Mouse (Mus musculus): ENCODE measurements around the gene Lamtor1. TPM values are rescaled to one million over a fixed set of nuclear protein-coding genes. Genes with fewer than 3 reads are reported as not detected.

The Lamtor1 gene
- total RNA-seq, 2 experiments from 2014 or later: 94.3 to 103 TPM

DNA sequence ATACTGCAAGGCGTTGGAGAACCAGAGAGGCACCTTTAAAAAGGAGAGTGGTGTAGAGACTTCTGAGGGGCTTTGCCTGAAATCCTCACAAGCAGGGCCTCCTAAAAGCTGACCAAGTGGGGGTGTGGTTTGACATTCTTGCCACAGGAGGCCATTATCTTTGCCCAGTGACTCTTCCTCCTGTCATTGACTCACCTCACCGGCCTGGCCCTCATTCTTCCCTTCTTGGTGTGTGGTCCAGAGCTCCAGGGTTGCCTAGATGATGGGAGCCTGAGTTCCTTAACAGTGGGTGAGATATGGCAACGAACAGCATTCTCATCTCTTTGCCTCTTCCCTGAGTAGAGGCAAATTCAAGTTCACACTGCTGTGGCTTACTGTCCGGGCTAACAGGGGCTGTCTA is 50.2 kb downstream of the Lamtor1 start:
- no peak for DNase-seq

DNA sequence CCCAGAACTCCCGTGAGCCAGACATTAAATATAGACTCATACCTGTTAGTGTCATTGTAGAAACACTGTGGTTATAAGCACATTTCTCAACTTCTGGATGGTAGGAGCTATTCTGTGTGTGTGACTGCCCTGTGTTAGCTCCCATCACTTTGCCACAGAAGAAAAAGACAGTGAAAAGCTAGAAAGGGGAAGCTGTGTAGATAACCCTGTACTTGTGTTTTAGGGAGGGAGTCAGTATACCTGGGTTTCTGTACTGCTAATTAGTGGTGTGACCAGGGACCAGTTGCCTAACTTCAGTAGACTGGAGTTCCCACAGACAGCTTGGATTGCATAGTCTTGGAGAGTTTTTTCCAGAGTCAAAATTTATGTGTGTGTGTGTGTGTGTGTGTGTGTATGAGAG is 50.8 kb downstream of the Lamtor1 start:
- no peak for DNase-seq

DNA sequence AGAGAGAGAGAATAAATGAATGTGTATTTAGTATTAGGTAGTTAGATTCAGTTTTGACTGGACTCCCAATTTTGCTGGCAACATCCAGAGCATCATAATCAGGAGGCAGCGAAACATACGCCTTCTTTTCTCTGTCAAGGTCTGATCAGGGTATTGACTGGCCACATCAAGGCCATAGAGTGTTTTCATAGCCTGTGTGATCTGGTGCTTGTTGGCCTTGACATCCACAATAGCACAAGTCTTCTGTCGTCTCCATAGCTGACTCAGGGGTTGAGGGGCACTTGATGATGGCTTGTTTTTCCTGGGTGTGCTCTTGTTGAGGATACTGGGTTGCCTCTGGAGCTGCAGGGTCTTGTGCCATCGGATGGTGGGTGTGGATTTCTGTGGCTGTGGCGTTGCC is 51.2 kb downstream of the Lamtor1 start:
- no peak for DNase-seq

DNA sequence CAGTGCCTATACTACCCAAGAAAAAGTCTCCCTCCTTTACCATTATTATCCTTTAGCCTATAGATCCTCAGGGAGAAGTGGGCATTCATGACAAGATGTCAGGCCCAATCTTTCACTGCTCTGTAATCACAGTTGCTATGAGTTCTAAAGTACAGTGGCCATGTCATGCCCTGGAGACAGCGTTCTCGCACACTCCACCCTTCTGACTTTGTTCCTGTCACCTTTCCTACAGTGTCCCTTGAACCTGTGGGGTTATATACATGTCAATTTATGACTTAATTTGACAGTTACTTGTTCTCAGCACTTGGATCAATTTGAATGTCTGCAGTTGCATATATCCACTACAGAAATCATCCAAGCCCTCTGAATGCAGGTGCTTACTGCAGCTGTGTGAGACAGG is 57.1 kb downstream of the Lamtor1 start:
- no peak for DNase-seq

DNA sequence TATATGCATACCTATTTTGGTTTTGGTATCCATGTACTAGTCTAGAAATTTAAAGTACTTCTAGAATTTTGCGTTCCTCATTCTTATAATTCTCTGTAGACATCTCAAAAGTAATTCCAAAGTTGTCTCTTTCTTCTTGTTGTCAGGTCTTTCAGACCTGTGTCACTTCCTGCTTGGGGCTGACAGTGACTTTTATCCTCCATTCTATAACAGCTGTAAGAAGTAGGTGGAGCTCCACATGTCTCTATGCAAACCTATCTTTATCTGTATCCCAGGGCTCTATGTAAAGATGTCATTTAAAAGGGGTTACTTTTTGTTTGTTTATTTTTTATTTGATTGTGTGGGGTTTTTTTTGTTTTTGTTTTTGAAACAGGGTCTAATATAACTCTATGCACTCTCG is 57.9 kb downstream of the Lamtor1 start:
- DNase-seq: no peak

DNA sequence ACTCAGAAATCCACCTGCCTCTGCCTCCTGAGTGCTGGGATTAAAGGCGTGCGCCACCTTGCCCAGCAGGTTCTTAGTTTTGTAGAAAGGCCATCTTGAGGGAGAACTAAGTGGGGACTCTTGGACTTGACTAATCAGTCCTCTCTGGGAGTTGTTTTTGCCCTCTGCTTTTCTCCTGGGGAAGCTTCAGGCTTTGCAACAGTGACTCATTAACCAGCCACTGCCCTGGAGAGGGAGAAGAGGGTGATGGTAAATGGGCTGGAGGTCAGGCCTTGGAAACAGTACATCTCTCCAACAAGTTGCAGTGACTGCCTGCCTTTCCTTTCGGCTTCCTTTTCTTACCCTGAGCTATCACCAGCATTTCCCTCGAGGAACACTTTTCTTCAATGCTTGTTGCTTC is 58.8 kb downstream of the Lamtor1 start:
- DNase-seq: no peak

GRCm38 (mm10) chr7:101965606-101966005 is 59.9 kb downstream of the Lamtor1 start:
- no peak for DNase-seq

DNA sequence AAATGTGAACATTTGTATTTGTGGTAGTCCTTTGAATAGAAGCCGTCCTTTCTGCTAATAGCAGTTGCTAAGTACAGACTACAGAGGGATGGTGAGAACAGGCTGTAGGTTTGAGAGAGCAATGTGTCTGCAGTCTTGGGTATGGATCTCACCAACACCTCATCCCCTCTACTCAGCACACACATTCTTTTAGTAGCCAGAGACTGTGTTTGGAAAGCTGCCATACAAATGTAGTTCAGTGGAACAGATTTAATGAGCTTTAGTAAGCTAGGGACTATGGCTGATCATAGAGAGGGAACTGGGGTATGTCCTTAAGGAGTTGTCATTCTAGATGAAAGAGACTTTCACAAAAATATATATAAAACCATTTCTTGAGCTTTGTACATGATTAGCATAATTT is 61.6 kb downstream of the Lamtor1 start:
- no peak for DNase-seq

DNA sequence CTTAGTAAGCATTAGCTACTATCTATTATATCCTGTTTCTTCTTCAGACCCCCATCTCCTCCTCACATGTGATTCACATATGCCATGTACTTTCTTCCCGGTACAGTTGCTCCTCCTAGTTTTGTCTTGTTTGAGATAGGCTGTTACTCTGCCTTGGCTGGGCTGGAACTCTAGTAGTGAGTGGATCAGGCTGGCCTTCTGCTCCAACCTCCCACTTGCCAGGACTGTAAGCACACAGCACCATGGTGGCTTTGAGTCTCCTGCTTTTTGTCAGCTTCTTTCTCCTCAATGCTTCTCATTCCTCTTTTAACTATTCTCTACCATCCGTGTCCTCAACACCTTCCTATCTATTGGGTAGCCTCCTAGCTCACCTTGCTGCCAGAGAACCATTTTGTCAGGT is 63.0 kb downstream of the Lamtor1 start:
- DNase-seq: no peak

GRCm38 (mm10) chr7:101969694-101970428 is 64.2 kb downstream of the Lamtor1 start:
- DNase-seq: peak; percentile 87

DNA sequence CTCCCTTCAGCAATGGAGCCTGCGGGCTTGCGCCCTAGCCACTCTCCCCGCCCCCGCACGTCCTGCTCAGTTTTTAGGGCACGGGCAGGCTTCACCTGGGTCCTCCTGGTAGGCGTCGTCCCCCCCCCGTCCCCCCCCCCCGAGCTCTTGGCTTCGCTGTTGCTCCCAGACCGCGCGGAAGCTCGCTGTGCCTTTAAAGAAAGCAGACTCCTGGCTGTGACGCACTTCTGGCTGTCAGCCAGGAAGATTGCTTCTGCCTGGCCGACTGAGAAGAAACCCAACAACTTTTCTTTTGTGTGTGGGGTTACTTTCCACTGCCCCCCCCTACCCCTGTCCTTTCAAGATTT is 64.7 kb downstream of the Lamtor1 start:
- peak; percentile 86 for DNase-seq

DNA sequence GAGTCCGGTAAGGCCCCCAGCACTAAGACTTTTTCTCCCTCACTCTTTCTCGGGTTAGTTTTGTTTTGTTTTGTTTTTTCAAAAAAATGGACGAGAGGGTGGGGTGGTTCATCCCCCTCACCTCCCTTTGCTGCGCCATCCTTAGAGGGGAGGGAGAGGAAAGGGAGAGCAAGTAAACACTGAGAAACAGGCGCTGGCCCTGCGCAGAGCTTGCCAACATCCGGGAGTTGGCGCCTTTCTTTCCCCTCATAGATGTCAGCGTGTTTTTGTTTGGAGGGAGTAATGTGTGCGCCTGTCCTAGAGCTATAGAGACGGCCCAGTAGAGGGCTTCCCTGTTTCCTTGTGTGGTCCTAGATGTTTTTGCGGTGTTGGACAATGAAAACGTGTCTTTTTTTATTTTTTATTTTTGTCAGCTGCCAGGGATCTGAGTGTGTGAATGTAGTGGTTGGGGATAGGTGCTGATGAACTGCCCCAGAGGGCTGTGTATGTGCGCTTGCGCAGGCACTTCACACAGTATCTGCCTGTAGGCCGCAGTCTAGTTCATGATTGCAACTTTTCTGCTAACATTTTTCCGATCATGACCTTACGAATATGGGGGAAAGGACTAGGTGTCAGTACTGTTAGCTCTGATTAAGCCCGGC is 65.2 kb downstream of the Lamtor1 start:
- peak; percentile 78 for DNase-seq

GRCm38 (mm10) chr7:101971721-101972120 is 66.0 kb downstream of the Lamtor1 start:
- DNase-seq: no peak

GRCm38 (mm10) chr7:101973730-101974129 is 68.0 kb downstream of the Lamtor1 start:
- no peak for DNase-seq

- peak; percentile 67 for DNase-seq
Measured at GRCm38 (mm10) chr7:101974505-101974904, 68.8 kb downstream of the Lamtor1 start.

Small RNAs within 50 kb of the gene (microRNA-seq; reads per million reads assigned to microRNA genes)
- gene Gm22655 (ENCODE audit: borderline replicate concordance in 2 of 2): 0 reads per million in 2 experiments

Other genes with a start within 250 kb of the Lamtor1 start
- gene Clpb, start 242.3 kb upstream of the Lamtor1 start, total RNA-seq (2021): 10 to 100 TPM; 49.2 to 50.8 TPM
- gene Phox2a, start 87.6 kb upstream of the Lamtor1 start, total RNA-seq (2021): not detected
- gene Inppl1, start 67.7 kb upstream of the Lamtor1 start, total RNA-seq (2021): 10 to 100 TPM; 79.7 to 88.0 TPM
- gene Folr2, start 48.7 kb upstream of the Lamtor1 start, total RNA-seq (2021): 1 to 10 TPM; 2.0 to 5.4 TPM
- 10 to 100 TPM; 14.2 to 17.6 TPM for gene Anapc15, start 42.2 kb upstream of the Lamtor1 start, total RNA-seq (2021)
- gene Folr1, start 35.1 kb upstream of the Lamtor1 start, total RNA-seq (2021): under 1 TPM; 0.67 to 0.77 TPM
- not detected for gene Tomt, start 455 bp downstream of the Lamtor1 start, total RNA-seq (2021)
- 1 to 10 TPM; 3.0 to 4.2 TPM for gene Lrrc51, start 28.0 kb downstream of the Lamtor1 start, total RNA-seq (2021)
- 10 to 100 TPM; 43.8 to 46.7 TPM for gene Numa1, start 28.2 kb downstream of the Lamtor1 start, total RNA-seq (2021)
- gene Il18bp, start 112.8 kb downstream of the Lamtor1 start, total RNA-seq (2021): 1 to 10 TPM; 1.9 to 2.7 TPM
- 10 to 100 TPM; 22.4 to 24.2 TPM for gene Rnf121, start 159.6 kb downstream of the Lamtor1 start, total RNA-seq (2021)
- 1 to 10 TPM; 4.5 to 5.1 TPM for gene Xndc1, start 159.6 kb downstream of the Lamtor1 start, total RNA-seq (2021)
- under 1 TPM in 1 of 2 experiments, not detected in 1; 0.80 TPM for gene Xntrpc, start 159.8 kb downstream of the Lamtor1 start, total RNA-seq (2021)
- 1 to 10 TPM in 1 of 2 experiments, under 1 TPM in 1; 0.43 to 1.1 TPM for gene Trpc2, start 177.2 kb downstream of the Lamtor1 start, total RNA-seq (2021)
- gene Art1, start 195.8 kb downstream of the Lamtor1 start, total RNA-seq (2021): 100 to 1,000 TPM; 383 to 418 TPM
- gene Art5, start 203.6 kb downstream of the Lamtor1 start, total RNA-seq (2021): 10 to 100 TPM; 10.2 to 10.3 TPM
- not detected for gene Chrna10, start 210.9 kb downstream of the Lamtor1 start, total RNA-seq (2021)

Data from gastrocnemius, postnatal 25 days (tissue).